Mouse (Mus musculus): ENCODE measurements around the gene Ubald1. TPM values are rescaled to one million over a fixed set of nuclear protein-coding genes. Genes with fewer than 3 reads are reported as not detected.

Ubald1 gene
- polyA plus RNA-seq, 1 experiment from 2014 or later: 39.7 TPM

GRCm38 (mm10) chr16:4910758-4911157 lies 30.6 kb upstream of the Ubald1 start:
- Histone ChIP-seq H3K27me3 (no peaks in the 10 kb centered on the region), H3K9ac (no peak overlapping the region)

GRCm38 (mm10) chr16:4909745-4910144 lies 29.6 kb upstream of the Ubald1 start:
- H3K4me2 ChIP-seq: no peak overlapping the region
- H3K9me3 ChIP-seq (replicated peaks): no peaks in the 10 kb centered on the region
- H3K9ac ChIP-seq: no peak overlapping the region
- H3K4me3 ChIP-seq (replicated peaks): no peak overlapping the region
- no peak overlapping the region for H3K27ac ChIP-seq
- H3K36me3 ChIP-seq: peaks cover 64% of the 10 kb centered on the region
- peaks cover 20% of the 10 kb centered on the region for H3K4me1 ChIP-seq
- 99% methylated on average over 2 of the region's 2 CpGs for WGBS
- H3K27me3 ChIP-seq: no peaks in the 10 kb centered on the region
- no peak for ATAC-seq (replicated peaks; ENCODE audit: low FRiP score)

More at GRCm38 (mm10) chr16:4910758-4911157, 30.6 kb upstream of the Ubald1 start:
- 98% methylated on average over 8 of the region's 8 CpGs for WGBS
- no peak for ATAC-seq (replicated peaks; ENCODE audit: low FRiP score)
- peaks cover 71% of the 10 kb centered on the region for H3K36me3 ChIP-seq
- no peak overlapping the region for H3K4me3 ChIP-seq (replicated peaks)
- H3K4me1 ChIP-seq: peaks cover 15% of the 10 kb centered on the region
- H3K4me2 ChIP-seq: no peak overlapping the region
- H3K9me3 ChIP-seq (replicated peaks): no peaks in the 10 kb centered on the region
- H3K27ac ChIP-seq: no peak overlapping the region

- 62% methylated on average over 5 of the region's 5 CpGs for WGBS
- Histone ChIP-seq H3K4me1 (peaks cover 20% of the 10 kb centered on the region), H3K27me3 (no peaks in the 10 kb centered on the region), H3K4me2 (no peak overlapping the region), H3K36me3 (peaks cover 56% of the 10 kb centered on the region), H3K4me3 (replicated peaks) (no peak overlapping the region), H3K27ac (no peak overlapping the region), H3K9me3 (replicated peaks) (no peaks in the 10 kb centered on the region), H3K9ac (no peak overlapping the region)
- no peak for ATAC-seq (replicated peaks; ENCODE audit: low FRiP score)
Measured at GRCm38 (mm10) chr16:4907972-4908371, 27.9 kb upstream of the Ubald1 start.

- H3K36me3 ChIP-seq: peaks cover 50% of the 10 kb centered on the region
- no peaks in the 10 kb centered on the region for H3K27me3 ChIP-seq
- H3K9ac ChIP-seq: no peak overlapping the region
- no peaks in the 10 kb centered on the region for H3K9me3 ChIP-seq (replicated peaks)
- WGBS: 79% methylated on average over 2 of the region's 2 CpGs
- H3K4me3 ChIP-seq (replicated peaks): no peak overlapping the region
- no peak for ATAC-seq (replicated peaks; ENCODE audit: low FRiP score)
- peaks cover 20% of the 10 kb centered on the region for H3K4me1 ChIP-seq
- no peak overlapping the region for H3K27ac ChIP-seq
- no peak overlapping the region for H3K4me2 ChIP-seq
Measured at GRCm38 (mm10) chr16:4907386-4907785, 27.3 kb upstream of the Ubald1 start.

- Histone ChIP-seq H3K4me3 (replicated peaks) (no peak overlapping the region), H3K27ac (no peak overlapping the region), H3K27me3 (no peaks in the 10 kb centered on the region), H3K9ac (no peak overlapping the region), H3K36me3 (peaks cover 42% of the 10 kb centered on the region), H3K9me3 (replicated peaks) (no peaks in the 10 kb centered on the region), H3K4me2 (no peak overlapping the region), H3K4me1 (peaks cover 20% of the 10 kb centered on the region)
- ATAC-seq (replicated peaks; ENCODE audit: low FRiP score): no peak
Measured at GRCm38 (mm10) chr16:4906559-4906958, 26.4 kb upstream of the Ubald1 start.

- no peak overlapping the region for H3K9ac ChIP-seq
- no peak overlapping the region for H3K27ac ChIP-seq
- WGBS: 48% methylated on average over 1 of the region's 1 CpGs
- H3K4me1 ChIP-seq: peaks cover 25% of the 10 kb centered on the region
- no peaks in the 10 kb centered on the region for H3K27me3 ChIP-seq
- no peak overlapping the region for H3K4me2 ChIP-seq
- H3K4me3 ChIP-seq (replicated peaks): no peak overlapping the region
- no peak for ATAC-seq (replicated peaks; ENCODE audit: low FRiP score)
- no peaks in the 10 kb centered on the region for H3K9me3 ChIP-seq (replicated peaks)
- H3K36me3 ChIP-seq: peaks cover 37% of the 10 kb centered on the region
Measured at GRCm38 (mm10) chr16:4905591-4905990, 25.5 kb upstream of the Ubald1 start.

GRCm38 (mm10) chr16:4904878-4905277 lies 24.8 kb upstream of the Ubald1 start:
- peaks cover 31% of the 10 kb centered on the region for H3K36me3 ChIP-seq
- 77% methylated on average over 3 of the region's 3 CpGs for WGBS
- no peak overlapping the region for H3K27ac ChIP-seq

GRCm38 (mm10) chr16:4903491-4904102 lies 23.5 kb upstream of the Ubald1 start:
- H3K4me1 ChIP-seq: peaks cover 25% of the 10 kb centered on the region
- H3K4me2 ChIP-seq: no peak overlapping the region
- H3K36me3 ChIP-seq: peaks cover 19% of the 10 kb centered on the region
- ATAC-seq (replicated peaks; ENCODE audit: low FRiP score): peak; percentile 13; the same call in 1 of the 2 replicates
- H3K9me3 ChIP-seq (replicated peaks): no peaks in the 10 kb centered on the region
- peak overlapping the region; percentile 48 for H3K27ac ChIP-seq
- H3K27me3 ChIP-seq: no peaks in the 10 kb centered on the region
- H3K9ac ChIP-seq: no peak overlapping the region
- H3K4me3 ChIP-seq (replicated peaks): no peak overlapping the region
- 50% methylated on average over 6 of the region's 6 CpGs for WGBS

More at GRCm38 (mm10) chr16:4904878-4905277, 24.8 kb upstream of the Ubald1 start:
- no peak for ATAC-seq (replicated peaks; ENCODE audit: low FRiP score)
- Histone ChIP-seq H3K4me1 (peaks cover 25% of the 10 kb centered on the region), H3K27me3 (no peaks in the 10 kb centered on the region), H3K9me3 (replicated peaks) (no peaks in the 10 kb centered on the region), H3K4me2 (no peak overlapping the region), H3K4me3 (replicated peaks) (no peak overlapping the region), H3K9ac (no peak overlapping the region)

GRCm38 (mm10) chr16:4902390-4902789 lies 22.3 kb upstream of the Ubald1 start:
- Histone ChIP-seq H3K27ac (0 out of 2 replicates have a peak overlapping the region, but pooled peaks have one; percentile 28), H3K4me1 (peaks cover 25% of the 10 kb centered on the region), H3K4me2 (no peak overlapping the region), H3K27me3 (no peaks in the 10 kb centered on the region), H3K9me3 (replicated peaks) (no peaks in the 10 kb centered on the region), H3K36me3 (peaks cover 7% of the 10 kb centered on the region), H3K4me3 (replicated peaks) (no peak overlapping the region), H3K9ac (no peak overlapping the region)
- whole genome bisulfite sequencing: 75% methylated on average over 2 of the region's 2 CpGs
- ATAC-seq (replicated peaks; ENCODE audit: low FRiP score): no peak

- Histone ChIP-seq H3K27ac (no peak overlapping the region), H3K9me3 (replicated peaks) (no peaks in the 10 kb centered on the region), H3K9ac (no peak overlapping the region), H3K4me1 (peaks cover 36% of the 10 kb centered on the region), H3K4me3 (replicated peaks) (no peak overlapping the region), H3K4me2 (no peak overlapping the region), H3K27me3 (no peaks in the 10 kb centered on the region), H3K36me3 (peaks cover 4% of the 10 kb centered on the region; the same call in 1 of the 2 replicates)
- no peak for ATAC-seq (replicated peaks; ENCODE audit: low FRiP score)
- 59% methylated on average over 7 of the region's 7 CpGs for WGBS
Measured at GRCm38 (mm10) chr16:4901167-4901566, 21.1 kb upstream of the Ubald1 start.

- no peak for ATAC-seq (replicated peaks; ENCODE audit: low FRiP score)
- H3K9ac ChIP-seq: no peak overlapping the region
- no peak overlapping the region for H3K4me3 ChIP-seq (replicated peaks)
- peaks cover 31% of the 10 kb centered on the region for H3K4me1 ChIP-seq
- no peaks in the 10 kb centered on the region for H3K27me3 ChIP-seq
- whole genome bisulfite sequencing: 80% methylated on average over 2 of the region's 2 CpGs
- H3K27ac ChIP-seq: no peak overlapping the region
- peaks cover 4% of the 10 kb centered on the region; the same call in 1 of the 2 replicates for H3K36me3 ChIP-seq
- no peaks in the 10 kb centered on the region for H3K9me3 ChIP-seq (replicated peaks)
- no peak overlapping the region for H3K4me2 ChIP-seq
Measured at GRCm38 (mm10) chr16:4899711-4900110, 19.6 kb upstream of the Ubald1 start.

- WGBS: 89% methylated on average over 6 of the region's 6 CpGs
- no peak for ATAC-seq (replicated peaks; ENCODE audit: low FRiP score)
- Histone ChIP-seq H3K27me3 (no peaks in the 10 kb centered on the region), H3K4me3 (replicated peaks) (no peak overlapping the region), H3K4me1 (peaks cover 34% of the 10 kb centered on the region), H3K27ac (no peak overlapping the region), H3K9ac (no peak overlapping the region), H3K4me2 (no peak overlapping the region), H3K36me3 (peaks cover 4% of the 10 kb centered on the region; the same call in 1 of the 2 replicates), H3K9me3 (replicated peaks) (no peaks in the 10 kb centered on the region)
Measured at GRCm38 (mm10) chr16:4898881-4899280, 18.8 kb upstream of the Ubald1 start.

Measured in kidney, embryonic 15.5 days (tissue).